Mouse (Mus musculus): ENCODE measurements around the gene Klf9. TPM values are rescaled to one million over a fixed set of nuclear protein-coding genes. Genes with fewer than 3 reads are reported as not detected.

The Klf9 gene
- polyA plus RNA-seq, 1 experiment from 2014 or later = 1.8 TPM

DNA sequence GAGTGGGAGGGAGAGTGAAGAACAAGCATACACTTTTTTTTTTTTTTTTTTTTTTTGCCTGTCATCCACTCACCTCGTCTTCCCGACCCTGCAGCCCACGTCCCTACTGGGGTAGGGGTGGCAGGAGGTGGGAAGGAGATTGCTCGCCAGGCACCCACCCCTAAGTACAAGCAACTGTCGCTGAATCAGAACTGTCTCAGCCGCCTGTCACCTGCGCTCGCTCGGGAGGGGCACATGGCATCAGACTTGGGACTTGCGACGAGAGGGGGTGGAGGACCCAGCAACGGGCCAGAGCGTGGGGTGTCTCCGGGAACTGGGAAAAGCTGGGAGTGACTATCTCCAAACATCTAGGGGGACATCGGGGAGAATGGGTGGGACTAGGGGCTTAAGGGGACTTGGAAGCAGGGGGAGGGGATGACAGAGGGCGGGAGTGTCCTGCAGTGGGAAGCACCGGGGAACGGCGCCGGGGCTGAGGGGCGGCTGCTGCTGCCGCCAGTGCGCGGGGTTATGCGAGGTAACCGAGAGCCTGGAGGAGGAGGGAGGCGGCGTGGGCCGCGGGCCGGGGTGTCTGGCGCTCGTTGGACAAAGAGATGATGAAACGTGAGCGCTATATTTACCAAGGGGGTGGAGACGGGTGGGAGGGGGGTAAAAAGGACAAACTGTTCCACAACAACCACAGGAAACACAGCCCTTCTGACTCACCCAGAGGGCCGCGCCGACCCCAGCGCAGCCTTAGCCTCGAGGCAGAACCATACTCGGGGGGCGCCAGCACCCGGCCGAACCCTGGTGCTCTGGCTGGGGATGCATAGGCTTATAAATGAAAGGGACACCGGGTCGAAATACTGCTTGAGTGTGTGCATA lies 6.4 kb upstream of the Klf9 start:
- no peaks in the 10 kb centered on the region for H3K36me3 ChIP-seq (ENCODE audit: control insufficient read depth, insufficient read depth, low read length)
- H3K9me3 ChIP-seq (ENCODE audit: control insufficient read depth, low read length) = no peaks in the 10 kb centered on the region
- H3K4me2 ChIP-seq (ENCODE audit: low read length) = peak overlapping the region; percentile 91
- H3K27ac ChIP-seq (replicated peaks in 1 of 2; ENCODE audit: control insufficient read depth in 1 of 2, insufficient read depth in 1 of 2, low read depth in 2 of 2, low read length in 2 of 2) = no peak overlapping the region
- peak overlapping the region; percentile 54 for H3K9ac ChIP-seq (ENCODE audit: low read length)
- H3K4me3 ChIP-seq (ENCODE audit: control insufficient read depth in 1 of 2, insufficient read depth in 1 of 2, low read depth in 1 of 2, low read length in 2 of 2) = peak overlapping the region; percentile 48 to 50
- ATAC-seq (ENCODE audit: insufficient number of reproducible peaks, insufficient read depth, low FRiP score, low read depth) = peak; percentile 40; the same call in 1 of the 2 replicates
- peaks cover 21 to 28% of the 10 kb centered on the region in 2 experiments for H3K4me1 ChIP-seq (ENCODE audit: control insufficient read depth in 2 of 2, insufficient read depth in 2 of 2, low read length in 2 of 2)
- under 1% methylated on average over 47 of the region's 47 CpGs for whole genome bisulfite sequencing
- H3K27me3 ChIP-seq (ENCODE audit: control insufficient read depth, insufficient read depth, low read length) = peaks cover 16% of the 10 kb centered on the region; the same call in 1 of the 2 replicates

DNA sequence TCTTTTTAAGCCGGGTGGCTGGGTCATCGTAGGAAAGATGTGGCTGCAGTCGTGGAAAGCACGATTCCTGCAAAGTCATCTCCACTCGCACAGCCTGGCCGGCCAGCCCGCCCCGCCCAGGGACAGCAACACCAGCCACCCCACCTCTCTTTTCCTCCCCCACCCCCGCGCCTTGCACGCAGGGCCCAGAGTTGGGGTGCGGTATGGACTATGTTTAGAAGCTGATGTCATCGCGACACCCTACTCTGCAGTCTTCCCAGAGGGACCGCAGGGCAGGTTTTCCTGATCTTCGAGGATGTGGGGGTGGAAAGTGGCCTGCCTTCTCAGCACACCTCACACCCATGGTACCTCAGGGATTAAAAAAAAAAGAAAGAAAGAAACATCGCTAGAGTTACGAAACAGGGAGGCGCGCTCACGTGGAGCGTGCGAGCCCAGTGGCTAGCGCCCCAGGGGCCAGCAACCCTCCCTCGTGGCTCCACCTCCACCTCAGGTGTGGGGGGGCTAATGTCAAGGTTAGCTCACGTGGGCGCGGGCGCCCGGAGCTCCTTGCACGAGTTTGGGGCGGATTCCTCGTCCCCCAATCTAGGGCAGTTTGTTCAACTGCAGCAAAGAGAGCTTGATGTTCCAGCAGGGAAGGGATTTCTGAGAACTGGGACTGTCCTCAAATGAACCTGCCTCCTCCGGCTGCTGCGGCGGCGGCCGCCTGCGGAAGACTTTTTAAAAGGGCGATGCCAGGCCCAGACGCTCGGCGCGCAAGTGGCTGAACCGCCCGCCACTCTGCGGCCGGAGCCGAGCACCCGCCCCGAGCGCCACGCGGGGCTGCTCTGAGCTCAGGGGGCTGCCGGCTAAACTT lies 5.5 kb upstream of the Klf9 start:
- under 1% methylated on average over 55 of the region's 55 CpGs for WGBS
- no peaks in the 10 kb centered on the region for H3K9me3 ChIP-seq (ENCODE audit: control insufficient read depth, low read length)
- no peak overlapping the region for H3K27ac ChIP-seq (replicated peaks in 1 of 2; ENCODE audit: control insufficient read depth in 1 of 2, insufficient read depth in 1 of 2, low read depth in 2 of 2, low read length in 2 of 2)
- peak overlapping the region; percentile 60 for H3K9ac ChIP-seq (ENCODE audit: low read length)
- peak overlapping the region; percentile 91 for H3K4me2 ChIP-seq (ENCODE audit: low read length)
- H3K4me1 ChIP-seq (ENCODE audit: control insufficient read depth in 2 of 2, insufficient read depth in 2 of 2, low read length in 2 of 2) = peaks cover 21 to 28% of the 10 kb centered on the region in 2 experiments
- H3K36me3 ChIP-seq (ENCODE audit: control insufficient read depth, insufficient read depth, low read length) = no peaks in the 10 kb centered on the region
- peaks cover 16% of the 10 kb centered on the region; the same call in 1 of the 2 replicates for H3K27me3 ChIP-seq (ENCODE audit: control insufficient read depth, insufficient read depth, low read length)
- peak; percentile 35; the same call in 1 of the 2 replicates for ATAC-seq (ENCODE audit: insufficient number of reproducible peaks, insufficient read depth, low FRiP score, low read depth)
- peak overlapping the region; percentile 48 to 50 for H3K4me3 ChIP-seq (ENCODE audit: control insufficient read depth in 1 of 2, insufficient read depth in 1 of 2, low read depth in 1 of 2, low read length in 2 of 2)

GRCm38 (mm10) chr19:23136202-23136850 lies 4.7 kb upstream of the Klf9 start:
- Histone ChIP-seq H3K27ac (replicated peaks in 1 of 2; ENCODE audit: control insufficient read depth in 1 of 2, insufficient read depth in 1 of 2, low read depth in 2 of 2, low read length in 2 of 2) (no peak overlapping the region), H3K9ac (ENCODE audit: low read length) (peak overlapping the region; percentile 60), H3K4me2 (ENCODE audit: low read length) (peak overlapping the region; percentile 91), H3K27me3 (ENCODE audit: control insufficient read depth, insufficient read depth, low read length) (peaks cover 16% of the 10 kb centered on the region; the same call in 1 of the 2 replicates), H3K4me1 (ENCODE audit: control insufficient read depth in 2 of 2, insufficient read depth in 2 of 2, low read length in 2 of 2) (peaks cover 21 to 28% of the 10 kb centered on the region in 2 experiments), H3K36me3 (ENCODE audit: control insufficient read depth, insufficient read depth, low read length) (no peaks in the 10 kb centered on the region), H3K9me3 (ENCODE audit: control insufficient read depth, low read length) (no peaks in the 10 kb centered on the region), H3K4me3 (ENCODE audit: control insufficient read depth in 1 of 2, insufficient read depth in 1 of 2, low read depth in 1 of 2, low read length in 2 of 2) (peak overlapping the region; percentile 48 to 50)
- 4% methylated on average over 27 of the region's 27 CpGs for whole genome bisulfite sequencing
- no peak; the same call in 1 of the 2 replicates for ATAC-seq (ENCODE audit: insufficient number of reproducible peaks, insufficient read depth, low FRiP score, low read depth)

DNA sequence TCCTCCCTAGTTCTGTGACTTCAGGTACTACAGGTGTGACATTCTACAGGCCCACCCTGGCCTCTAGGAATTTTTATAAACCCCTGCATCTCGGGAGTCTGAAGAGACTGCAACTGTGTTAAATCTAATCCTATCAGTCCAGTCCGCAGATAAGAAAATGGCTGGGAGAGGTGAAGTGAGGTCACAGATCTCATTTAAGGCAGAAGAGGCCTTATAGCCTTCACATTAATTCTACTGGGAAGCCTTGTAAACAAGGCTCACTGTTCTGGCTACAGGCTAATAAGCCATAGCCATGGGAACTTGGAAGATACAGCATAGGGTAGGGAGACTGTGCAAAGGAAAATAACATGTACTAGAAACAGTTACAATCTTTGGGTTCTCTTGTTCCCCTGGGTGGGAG lies 3.7 kb upstream of the Klf9 start:
- 40% methylated on average over 2 of the region's 2 CpGs for WGBS
- no peak for ATAC-seq (ENCODE audit: insufficient number of reproducible peaks, insufficient read depth, low FRiP score, low read depth)

GRCm38 (mm10) chr19:23139756-23140470 lies 1.1 kb upstream of the Klf9 start:
- Histone ChIP-seq H3K4me1 (ENCODE audit: control insufficient read depth in 2 of 2, insufficient read depth in 2 of 2, low read length in 2 of 2) (peaks cover 18 to 27% of the 10 kb centered on the region in 2 experiments), H3K9ac (ENCODE audit: low read length) (peak overlapping the region; percentile 79), H3K27ac (replicated peaks in 1 of 2; ENCODE audit: control insufficient read depth in 1 of 2, insufficient read depth in 1 of 2, low read depth in 2 of 2, low read length in 2 of 2) (peak overlapping the region in 1 of 2 experiments; percentile 84; a peak in 1 of 4 replicates), H3K4me2 (ENCODE audit: low read length) (peak overlapping the region; percentile 97), H3K4me3 (ENCODE audit: control insufficient read depth in 1 of 2, insufficient read depth in 1 of 2, low read depth in 1 of 2, low read length in 2 of 2) (peak overlapping the region; percentile 61 to 62; a peak in 3 of 4 replicates), H3K27me3 (ENCODE audit: control insufficient read depth, insufficient read depth, low read length) (no peaks in the 10 kb centered on the region), H3K9me3 (ENCODE audit: control insufficient read depth, low read length) (no peaks in the 10 kb centered on the region), H3K36me3 (ENCODE audit: control insufficient read depth, insufficient read depth, low read length) (no peaks in the 10 kb centered on the region)
- no peak for ATAC-seq (ENCODE audit: insufficient number of reproducible peaks, insufficient read depth, low FRiP score, low read depth)
- 45% methylated on average over 12 of the region's 12 CpGs for WGBS

More for the DNA sequence above, 3.7 kb upstream of the Klf9 start:
- H3K4me1 ChIP-seq (ENCODE audit: control insufficient read depth in 2 of 2, insufficient read depth in 2 of 2, low read length in 2 of 2) = peaks cover 21 to 28% of the 10 kb centered on the region in 2 experiments
- H3K9ac ChIP-seq (ENCODE audit: low read length) = no peak overlapping the region
- no peaks in the 10 kb centered on the region for H3K36me3 ChIP-seq (ENCODE audit: control insufficient read depth, insufficient read depth, low read length)
- no peak overlapping the region for H3K4me3 ChIP-seq (ENCODE audit: control insufficient read depth in 1 of 2, insufficient read depth in 1 of 2, low read depth in 1 of 2, low read length in 2 of 2)
- no peaks in the 10 kb centered on the region for H3K9me3 ChIP-seq (ENCODE audit: control insufficient read depth, low read length)
- H3K4me2 ChIP-seq (ENCODE audit: low read length) = no peak overlapping the region
- peaks cover 12% of the 10 kb centered on the region; the same call in 1 of the 2 replicates for H3K27me3 ChIP-seq (ENCODE audit: control insufficient read depth, insufficient read depth, low read length)
- H3K27ac ChIP-seq (replicated peaks in 1 of 2; ENCODE audit: control insufficient read depth in 1 of 2, insufficient read depth in 1 of 2, low read depth in 2 of 2, low read length in 2 of 2) = no peak overlapping the region

GRCm38 (mm10) chr19:23141391-23142281 lies 610 bp downstream of the Klf9 start:
- under 1% methylated on average over 87 of the region's 94 CpGs for WGBS
- Histone ChIP-seq H3K4me1 (ENCODE audit: control insufficient read depth in 2 of 2, insufficient read depth in 2 of 2, low read length in 2 of 2) (peaks cover 6 to 14% of the 10 kb centered on the region in 2 experiments), H3K9me3 (ENCODE audit: control insufficient read depth, low read length) (no peaks in the 10 kb centered on the region), H3K27me3 (ENCODE audit: control insufficient read depth, insufficient read depth, low read length) (no peaks in the 10 kb centered on the region), H3K9ac (ENCODE audit: low read length) (peak overlapping the region; percentile 79), H3K27ac (replicated peaks in 1 of 2; ENCODE audit: control insufficient read depth in 1 of 2, insufficient read depth in 1 of 2, low read depth in 2 of 2, low read length in 2 of 2) (peak overlapping the region; percentile 64 to 84), H3K4me3 (ENCODE audit: control insufficient read depth in 1 of 2, insufficient read depth in 1 of 2, low read depth in 1 of 2, low read length in 2 of 2) (peak overlapping the region; percentile 61 to 62), H3K4me2 (ENCODE audit: low read length) (peak overlapping the region; percentile 97), H3K36me3 (ENCODE audit: control insufficient read depth, insufficient read depth, low read length) (no peaks in the 10 kb centered on the region)
- ATAC-seq (ENCODE audit: insufficient number of reproducible peaks, insufficient read depth, low FRiP score, low read depth) = peak; percentile 7
